Mouse (Mus musculus): ENCODE data around the gene Kcnk6.
"Not testable (repeated sequence)": the region's sequence is repeated elsewhere in the genome, so short reads cannot be mapped to it uniquely, and the experiment has no call there.

DNA sequence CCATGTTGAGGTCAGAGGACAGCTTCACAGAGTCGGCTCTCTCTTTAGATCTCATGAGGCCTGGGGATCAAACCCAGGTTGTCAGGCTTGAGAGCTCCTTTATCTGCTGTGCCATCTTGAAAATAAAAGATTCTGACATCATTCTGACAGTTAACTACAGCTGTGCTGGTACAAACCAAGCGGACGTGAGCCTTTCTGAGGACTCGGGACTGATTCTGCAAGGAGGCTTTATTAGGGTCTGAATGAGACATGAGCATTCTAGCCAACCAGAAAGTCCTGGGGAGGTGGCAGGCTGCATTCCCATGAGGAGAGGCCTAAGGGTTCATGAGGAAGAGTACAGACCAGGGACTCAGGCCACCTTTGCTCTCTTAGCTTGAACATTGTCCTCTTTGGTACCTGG lies 51.0 kb downstream of the Kcnk6 start:
- TF ChIP-seq CTCF (IDR thresholded peaks at IDR 0.05; ENCODE audit: borderline replicate concordance, extremely low read depth, insufficient read depth, insufficient read length); POLR2A (IDR thresholded peaks at IDR 0.05; ENCODE audit: borderline replicate concordance, extremely low read depth, insufficient read depth, insufficient read length, poor library complexity, severe bottlenecking): not testable (repeated sequence)
